Mouse (Mus musculus) bone marrow macrophage, adult 2 months (primary cell): Measurements from ENCODE around the gene Klhl42. TPM values are rescaled to one million over a fixed set of nuclear protein-coding genes. Genes with fewer than 3 reads are reported as not detected.

Experiments used
- H3K27ac ChIP-seq: 2 replicates; pipeline ENCODE4 v1.5.1; 2012; ENCODE audit warnings: low read depth, low read length; ENCODE audit not compliant: insufficient read depth
- H3K4me1 ChIP-seq: 2 replicates; pipeline ENCODE4 v1.6.1; 2012; ENCODE audit warnings: low read length; ENCODE audit not compliant: control insufficient read depth, insufficient read depth
- H3K4me3 ChIP-seq: 2 replicates; pipeline ENCODE4 v1.5.1; 2012; ENCODE audit warnings: mild to moderate bottlenecking, low read length, moderate library complexity; ENCODE audit not compliant: insufficient read depth
- CTCF ChIP-seq: IDR thresholded peaks from 2 replicates; pipeline ENCODE4 v1.5.1; 2012; ENCODE audit warnings: low read depth, mild to moderate bottlenecking, low read length, moderate library complexity
- POLR2A ChIP-seq: IDR thresholded peaks from 2 replicates; pipeline ENCODE4 v1.6.1; 2012; ENCODE audit warnings: mild to moderate bottlenecking, low read depth, low read length, borderline replicate concordance
- polyA plus RNA-seq: library from polyadenylated mRNA; stranded (reverse); fragments of >200 nt; gene quantifications from 2 replicates; pipeline ENCODE4 v1.2.4, GENCODE M21; 2012; ENCODE audit not compliant: missing spikeins, insufficient read depth, insufficient read length

Gene Klhl42
- polyA plus RNA-seq, 1 experiment, result 5.1 TPM

DNA sequence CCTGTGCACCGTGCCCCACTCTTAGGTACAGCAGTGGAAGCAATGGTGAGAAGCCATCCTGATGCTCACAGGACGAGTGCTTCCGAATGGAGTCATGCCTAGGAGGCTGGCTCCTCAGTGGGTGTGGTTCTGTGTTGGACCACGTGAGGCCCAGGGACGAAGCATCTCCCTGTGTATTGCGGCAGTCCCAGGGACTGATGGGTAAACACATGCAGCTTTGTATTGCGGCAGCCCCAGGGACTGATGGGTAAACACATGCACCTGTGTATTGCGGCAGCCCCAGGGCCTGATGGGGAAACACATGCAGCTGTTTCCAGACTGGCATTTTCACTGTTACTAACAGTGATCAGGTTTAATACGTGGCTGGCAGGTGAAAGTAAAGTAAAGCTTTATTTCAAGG, 29.5 kb upstream of the Klhl42 start:
- Histone ChIP-seq H3K4me3 (no peak overlapping the region), H3K27ac (no peak overlapping the region), H3K4me1 (no peaks in the 10 kb centered on the region)
- TF ChIP-seq CTCF, result no peak
- TF ChIP-seq POLR2A, result no peak

DNA sequence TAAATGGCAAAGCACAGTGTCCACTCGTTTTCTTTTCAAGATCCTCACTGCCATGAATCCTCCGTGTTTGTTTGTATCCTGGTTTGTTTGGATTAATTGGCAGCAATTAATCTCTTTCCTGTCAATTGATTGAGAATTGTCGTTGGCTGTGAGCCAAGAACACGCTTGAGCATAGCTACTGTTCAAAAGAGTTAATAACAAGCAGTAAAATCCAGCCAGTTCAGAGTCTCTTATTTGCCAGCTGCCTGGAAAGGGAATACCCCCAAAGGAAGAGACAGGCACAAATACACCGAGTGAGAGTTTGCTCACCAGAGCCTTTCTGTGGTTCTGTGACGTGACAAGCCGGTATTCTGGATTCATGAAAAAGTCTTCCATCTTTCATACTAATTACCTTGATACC, 29.1 kb upstream of the Klhl42 start:
- no peak for TF ChIP-seq POLR2A
- no peak for TF ChIP-seq CTCF

DNA sequence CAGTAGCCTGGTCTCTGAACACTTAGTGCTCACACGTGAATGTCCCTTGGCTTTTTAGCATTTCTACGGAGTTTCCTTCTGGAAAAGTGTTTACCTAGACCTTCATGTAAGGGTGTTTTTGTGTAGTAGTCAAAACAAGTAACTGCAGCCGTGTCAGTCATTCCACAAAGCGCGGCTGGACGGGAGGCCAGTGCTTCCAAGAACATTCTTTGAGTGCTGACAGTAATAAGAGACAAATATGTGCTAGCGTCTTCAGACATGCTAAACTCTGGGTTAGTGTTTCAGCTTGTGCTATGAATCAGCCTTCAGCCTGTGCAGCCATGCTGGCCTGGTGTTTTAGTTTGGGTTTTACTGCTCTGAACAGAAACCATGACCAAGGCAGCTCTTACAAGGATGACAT, 28.5 kb upstream of the Klhl42 start:
- Histone ChIP-seq H3K27ac (no peak overlapping the region), H3K4me3 (no peak overlapping the region), H3K4me1 (no peaks in the 10 kb centered on the region)
- TF ChIP-seq POLR2A (no peak), CTCF (no peak)

More for the DNA sequence above, 29.1 kb upstream of the Klhl42 start:
- Histone ChIP-seq H3K27ac (no peak overlapping the region), H3K4me3 (no peak overlapping the region), H3K4me1 (no peaks in the 10 kb centered on the region)

DNA sequence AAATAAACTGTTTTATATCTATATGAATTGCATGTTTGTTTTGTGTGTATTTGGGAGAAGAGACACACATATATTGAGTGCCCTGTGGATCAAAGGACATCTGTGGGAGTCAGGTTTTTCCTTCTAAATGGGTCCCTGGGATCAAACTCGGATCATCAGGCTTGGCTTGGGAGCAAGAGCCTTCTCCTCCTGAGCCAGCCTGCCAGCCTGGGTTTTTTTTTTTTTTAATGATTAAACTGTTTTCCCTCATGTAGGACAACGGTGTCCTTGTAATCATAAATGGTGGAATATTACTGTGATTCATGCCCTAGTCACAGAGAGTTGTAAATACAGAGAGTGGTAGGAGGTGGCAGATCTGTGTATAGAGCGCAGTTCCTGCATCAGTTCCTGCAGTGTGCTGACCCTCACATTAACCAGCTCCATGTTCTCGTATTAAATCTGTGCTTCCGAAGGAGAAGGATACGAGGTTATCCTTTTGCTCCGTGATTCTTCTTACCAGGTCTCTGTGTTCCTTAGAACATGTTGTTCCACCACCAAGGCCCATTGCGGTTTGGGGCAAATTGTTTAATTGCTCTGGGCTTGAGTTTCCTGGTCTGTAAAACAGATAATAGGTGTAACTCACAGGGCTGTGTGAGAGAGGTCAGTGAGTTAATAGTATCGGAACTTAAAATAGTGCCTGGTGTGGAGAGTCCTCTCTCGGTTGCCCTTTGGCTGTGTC, 26.8 kb upstream of the Klhl42 start:
- no peak for TF ChIP-seq CTCF
- H3K4me1 ChIP-seq, result no peaks in the 10 kb centered on the region
- no peak overlapping the region for H3K27ac ChIP-seq
- H3K4me3 ChIP-seq, result no peak overlapping the region

DNA sequence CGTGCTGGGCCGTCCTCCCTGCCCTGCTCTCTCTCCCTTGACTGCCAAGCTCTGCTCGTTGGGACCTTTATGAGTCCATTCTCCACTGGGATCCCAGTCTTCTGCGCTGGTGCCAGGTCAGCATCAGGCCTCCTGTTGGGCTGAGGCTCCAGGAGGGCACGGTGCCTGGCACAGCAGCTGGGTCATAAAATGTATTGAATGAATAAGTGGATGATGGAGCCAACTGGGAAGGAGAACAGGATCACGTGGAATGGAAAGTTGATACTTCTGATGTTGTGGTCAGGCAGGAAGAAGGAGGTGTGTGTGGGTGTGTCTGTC, 26.3 kb upstream of the Klhl42 start:
- TF ChIP-seq POLR2A (no peak), CTCF (no peak)
- Histone ChIP-seq H3K27ac (no peak overlapping the region), H3K4me3 (no peak overlapping the region), H3K4me1 (no peaks in the 10 kb centered on the region)

DNA sequence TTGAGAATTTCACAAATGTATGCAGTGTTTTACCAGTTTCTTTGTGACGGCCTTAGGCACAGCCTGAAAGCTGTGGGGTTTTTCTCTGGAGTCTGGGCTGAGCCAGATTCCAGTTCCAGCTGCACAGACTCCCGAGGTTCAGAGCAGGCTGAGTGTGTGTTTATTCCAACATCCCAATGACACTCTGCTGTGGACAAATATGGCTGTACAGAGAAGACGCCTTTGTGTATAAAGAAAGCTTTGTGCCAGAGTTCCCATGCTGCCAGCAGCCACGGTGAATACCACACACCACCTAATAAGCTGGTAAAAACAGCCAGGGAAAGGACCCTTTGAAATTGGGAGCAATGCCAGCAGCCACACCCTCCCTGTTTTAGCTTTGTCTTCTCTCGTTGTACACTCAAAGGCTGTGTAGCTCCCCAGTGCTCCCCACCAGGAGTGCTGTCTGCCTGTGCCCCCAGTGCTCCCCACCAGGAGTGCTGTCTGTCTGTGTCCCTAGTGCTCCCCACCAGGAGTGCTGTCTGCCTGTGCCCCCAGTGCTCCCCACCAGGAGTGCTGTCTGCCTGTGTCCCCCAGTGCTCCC, 15.3 kb upstream of the Klhl42 start:
- TF ChIP-seq POLR2A (no peak), CTCF (no peak)
- Histone ChIP-seq H3K4me3 (no peak overlapping the region), H3K27ac (no peak overlapping the region), H3K4me1 (peaks cover 9% of the 10 kb centered on the region)

DNA sequence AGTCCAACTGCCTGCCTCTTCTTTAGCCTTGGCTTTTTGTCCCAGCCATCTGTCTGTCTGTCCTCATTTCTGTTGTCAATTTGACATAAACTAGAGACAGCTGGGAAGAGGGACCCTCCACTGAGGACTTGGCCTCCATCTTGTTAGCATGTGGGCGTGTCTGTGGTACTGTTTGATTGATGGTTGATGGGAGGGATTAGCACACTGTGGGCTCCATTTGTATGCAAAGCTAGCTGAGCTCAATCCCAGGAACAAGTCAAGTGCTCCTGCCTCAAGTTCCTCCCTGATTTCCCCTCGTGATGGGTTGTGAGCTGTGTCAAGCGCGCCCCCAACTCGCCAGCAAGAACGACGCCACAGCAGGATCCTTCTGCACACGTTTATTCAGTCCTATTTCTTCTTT, 14.3 kb upstream of the Klhl42 start:
- Histone ChIP-seq H3K4me1 (peaks cover 9% of the 10 kb centered on the region), H3K4me3 (no peak overlapping the region), H3K27ac (no peak overlapping the region)
- TF ChIP-seq POLR2A (no peak), CTCF (no peak)

DNA sequence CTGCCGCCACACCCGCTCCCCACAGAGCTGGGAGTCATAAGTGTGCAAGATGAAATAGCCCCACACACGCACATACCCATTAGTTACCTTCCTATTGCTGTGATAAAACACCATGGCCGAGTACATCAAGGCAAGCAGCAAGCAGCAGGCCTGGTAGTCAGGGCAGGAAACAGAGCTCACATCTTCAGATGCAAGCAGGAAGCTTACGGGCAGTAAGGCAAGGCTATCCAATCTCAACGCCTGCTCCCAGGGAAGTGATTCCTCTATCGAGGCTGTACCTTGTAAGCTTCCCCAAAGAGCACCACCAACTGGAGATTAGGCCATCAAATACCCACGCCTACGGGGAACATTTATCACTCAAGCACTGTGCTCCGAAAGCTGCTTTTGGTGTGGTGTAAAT, 11.3 kb upstream of the Klhl42 start:
- TF ChIP-seq POLR2A (no peak), CTCF (no peak)
- peaks cover 2% of the 10 kb centered on the region for H3K4me1 ChIP-seq
- no peak overlapping the region for H3K27ac ChIP-seq
- H3K4me3 ChIP-seq, result no peak overlapping the region

DNA sequence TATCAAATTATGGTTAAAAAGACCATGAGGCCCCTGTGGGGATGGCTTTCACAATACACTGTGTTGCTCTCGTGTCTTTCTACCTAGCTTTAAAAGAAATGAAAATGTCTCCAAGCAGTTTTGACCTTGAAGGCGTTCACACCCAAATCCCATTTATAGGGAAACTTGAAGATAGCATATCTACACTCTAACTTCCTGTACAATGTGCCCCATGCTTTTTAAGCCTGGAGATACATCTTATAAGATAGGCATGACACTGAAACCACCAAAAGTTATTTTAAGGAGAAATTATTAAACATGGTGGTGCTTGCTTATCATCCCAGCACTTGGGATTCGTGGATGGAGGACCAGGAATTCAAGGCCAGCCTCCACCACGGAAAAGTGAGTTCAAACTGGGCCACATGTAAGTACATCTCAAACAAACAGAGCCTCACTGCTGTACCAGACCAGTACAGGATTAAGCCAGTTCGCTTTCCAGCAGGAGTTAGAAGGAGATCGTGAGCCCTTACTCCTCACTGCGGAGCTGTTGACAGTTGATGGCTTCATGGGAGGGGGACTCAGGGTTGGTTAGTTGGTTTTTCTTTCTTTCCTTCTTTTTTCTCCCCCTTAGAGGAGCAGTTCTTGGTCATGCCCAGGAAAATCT, 5.7 kb upstream of the Klhl42 start:
- H3K4me1 ChIP-seq, result 0 out of 2 replicates have a peak, but pooled peaks cover under 1% of the 10 kb centered on the region
- no peak overlapping the region for H3K27ac ChIP-seq
- TF ChIP-seq CTCF (no peak), POLR2A (no peak)
- H3K4me3 ChIP-seq, result no peak overlapping the region

DNA sequence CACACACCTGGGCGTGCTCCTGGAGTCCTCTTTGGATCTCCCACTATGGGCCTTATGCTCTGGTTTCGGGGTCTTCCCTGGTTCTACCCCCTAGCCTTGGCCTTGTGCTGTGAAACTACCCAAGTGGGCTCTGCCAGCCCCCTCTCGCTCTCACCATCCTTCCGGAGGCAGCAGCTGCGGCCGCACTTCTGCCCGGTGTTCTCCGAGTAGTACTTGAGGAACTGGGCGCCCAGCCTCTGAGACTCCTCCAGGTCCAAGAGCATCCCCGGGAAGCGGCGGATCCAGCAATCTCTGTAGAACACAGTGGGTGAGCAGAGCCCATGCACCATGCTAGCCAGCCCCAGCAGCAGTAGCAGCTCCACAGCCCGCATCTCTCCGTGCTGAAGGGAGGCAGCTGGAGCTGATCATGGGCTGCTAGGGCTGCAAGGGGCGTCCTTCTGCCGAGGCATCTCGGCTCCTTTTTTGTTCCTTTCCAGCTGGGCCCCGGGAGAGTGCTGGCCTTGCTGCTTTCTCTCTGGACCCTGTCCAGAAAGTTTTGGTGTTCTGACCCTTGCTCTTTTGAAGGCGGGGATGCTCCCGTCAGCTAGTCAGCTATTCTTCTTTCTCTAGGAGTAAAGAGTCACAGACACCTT, 4.5 kb upstream of the Klhl42 start, which contains the start of gene Mansc4:
Gene Mansc4, minus strand, starts transcription at position 439 of the 632 bp plus-strand sequence.
- no peak for TF ChIP-seq POLR2A
- no peak for TF ChIP-seq CTCF
- H3K4me3 ChIP-seq, result no peak within 1 kb of the TSS
- H3K4me1 ChIP-seq, result 0 out of 2 replicates have a peak, but pooled peaks cover 2% of the 10 kb centered on the region
- H3K27ac ChIP-seq, result no peak within 1 kb of the TSS
